Mouse (Mus musculus) testis, adult 2 months (tissue): ENCODE results near the gene C1qtnf5.

ENCODE experiments used
- CTCF ChIP-seq: fragments of 200-500 bp; IDR thresholded peaks from 2 replicates; pipeline ENCODE4 v1.5.1; 2012; ENCODE audit warnings: low read depth, mild to moderate bottlenecking, inconsistent platforms, low read length, moderate library complexity; ENCODE audit not compliant: control insufficient read depth, insufficient read depth, insufficient replicate concordance
- POLR2A ChIP-seq: fragments of 200-500 bp; IDR thresholded peaks from 2 replicates; pipeline ENCODE4 v1.6.1; 2012; ENCODE audit warnings: low read depth, mild to moderate bottlenecking, inconsistent platforms, low read length, moderate library complexity; ENCODE audit not compliant: control insufficient read depth

- TF ChIP-seq CTCF (no peak), POLR2A (no peak)
Measured at GRCm38 (mm10) chr9:44133287-44133686, 26.2 kb downstream of the C1qtnf5 start.
